Mouse (Mus musculus): Measurements from ENCODE around the gene Ppil6. TPM values are rescaled to one million over a fixed set of nuclear protein-coding genes. Genes with fewer than 3 reads are reported as not detected.

Ppil6 gene
- polyA plus RNA-seq, 1 experiment: not detected

GRCm38 (mm10) chr10:41546396-41547165, 56.3 kb downstream of the Ppil6 start:
- Histone ChIP-seq H3K4me1 (ENCODE audit: control insufficient read depth, insufficient read depth, low read length) (no peaks in the 10 kb centered on the region; the same call in 1 of the 2 replicates), H3K4me3 (ENCODE audit: insufficient read depth, low read depth, low read length) (no peak overlapping the region), H3K27ac (ENCODE audit: insufficient read depth, low read depth, low read length) (no peak overlapping the region)
- TF ChIP-seq POLR2A (IDR thresholded peaks at IDR 0.05; ENCODE audit: insufficient read depth, low read depth, low read length) (no peak), CTCF (IDR thresholded peaks at IDR 0.05; ENCODE audit: insufficient read depth, low read depth, low read length) (no peak)
- WGBS: 72% methylated on average over 13 of the region's 13 CpGs

- H3K4me3 ChIP-seq (ENCODE audit: insufficient read depth, low read depth, low read length): no peak overlapping the region
- H3K27ac ChIP-seq (ENCODE audit: insufficient read depth, low read depth, low read length): no peak overlapping the region
- H3K4me1 ChIP-seq (ENCODE audit: control insufficient read depth, insufficient read depth, low read length): no peaks in the 10 kb centered on the region; the same call in 1 of the 2 replicates
- TF ChIP-seq CTCF (IDR thresholded peaks at IDR 0.05; ENCODE audit: insufficient read depth, low read depth, low read length) (no peak), POLR2A (IDR thresholded peaks at IDR 0.05; ENCODE audit: insufficient read depth, low read depth, low read length) (no peak)
- 86% methylated on average over 7 of the region's 7 CpGs for WGBS
Measured at GRCm38 (mm10) chr10:41550711-41551110, 60.5 kb downstream of the Ppil6 start.

- Histone ChIP-seq H3K27ac (ENCODE audit: insufficient read depth, low read depth, low read length) (no peak overlapping the region), H3K4me1 (ENCODE audit: control insufficient read depth, insufficient read depth, low read length) (no peaks in the 10 kb centered on the region), H3K4me3 (ENCODE audit: insufficient read depth, low read depth, low read length) (no peak overlapping the region)
- WGBS: 77% methylated on average over 3 of the region's 3 CpGs
- TF ChIP-seq POLR2A (IDR thresholded peaks at IDR 0.05; ENCODE audit: insufficient read depth, low read depth, low read length) (no peak), CTCF (IDR thresholded peaks at IDR 0.05; ENCODE audit: insufficient read depth, low read depth, low read length) (no peak)
Measured at GRCm38 (mm10) chr10:41552319-41552718, 62.1 kb downstream of the Ppil6 start.

- no peaks in the 10 kb centered on the region for H3K4me1 ChIP-seq (ENCODE audit: control insufficient read depth, insufficient read depth, low read length)
- H3K4me3 ChIP-seq (ENCODE audit: insufficient read depth, low read depth, low read length): no peak overlapping the region
- TF ChIP-seq CTCF (IDR thresholded peaks at IDR 0.05; ENCODE audit: insufficient read depth, low read depth, low read length) (no peak), POLR2A (IDR thresholded peaks at IDR 0.05; ENCODE audit: insufficient read depth, low read depth, low read length) (no peak)
- no peak overlapping the region for H3K27ac ChIP-seq (ENCODE audit: insufficient read depth, low read depth, low read length)
- WGBS: 51% methylated on average over 14 of the region's 14 CpGs
Measured at GRCm38 (mm10) chr10:41552847-41553589, 62.8 kb downstream of the Ppil6 start.

GRCm38 (mm10) chr10:41553711-41554110, 63.5 kb downstream of the Ppil6 start:
- WGBS: 83% methylated on average over 4 of the region's 4 CpGs

GRCm38 (mm10) chr10:41555081-41555480, 64.8 kb downstream of the Ppil6 start:
- TF ChIP-seq POLR2A (IDR thresholded peaks at IDR 0.05; ENCODE audit: insufficient read depth, low read depth, low read length): no peak
- Histone ChIP-seq H3K4me1 (ENCODE audit: control insufficient read depth, insufficient read depth, low read length) (no peaks in the 10 kb centered on the region), H3K27ac (ENCODE audit: insufficient read depth, low read depth, low read length) (no peak overlapping the region), H3K4me3 (ENCODE audit: insufficient read depth, low read depth, low read length) (no peak overlapping the region)
- WGBS: 86% methylated on average over 3 of the region's 3 CpGs

More at GRCm38 (mm10) chr10:41553711-41554110, 63.5 kb downstream of the Ppil6 start:
- TF ChIP-seq POLR2A (IDR thresholded peaks at IDR 0.05; ENCODE audit: insufficient read depth, low read depth, low read length): no peak
- no peak for TF ChIP-seq CTCF (IDR thresholded peaks at IDR 0.05; ENCODE audit: insufficient read depth, low read depth, low read length)
- Histone ChIP-seq H3K4me3 (ENCODE audit: insufficient read depth, low read depth, low read length) (no peak overlapping the region), H3K4me1 (ENCODE audit: control insufficient read depth, insufficient read depth, low read length) (no peaks in the 10 kb centered on the region), H3K27ac (ENCODE audit: insufficient read depth, low read depth, low read length) (no peak overlapping the region)

GRCm38 (mm10) chr10:41558401-41558800, 68.2 kb downstream of the Ppil6 start:
- no peak for TF ChIP-seq CTCF (IDR thresholded peaks at IDR 0.05; ENCODE audit: insufficient read depth, low read depth, low read length)
- no peak for TF ChIP-seq POLR2A (IDR thresholded peaks at IDR 0.05; ENCODE audit: insufficient read depth, low read depth, low read length)
- Histone ChIP-seq H3K27ac (ENCODE audit: insufficient read depth, low read depth, low read length) (no peak overlapping the region), H3K4me1 (ENCODE audit: control insufficient read depth, insufficient read depth, low read length) (no peaks in the 10 kb centered on the region), H3K4me3 (ENCODE audit: insufficient read depth, low read depth, low read length) (no peak overlapping the region)
- 91% methylated on average over 1 of the region's 1 CpGs for WGBS

- no peak overlapping the region for H3K4me3 ChIP-seq (ENCODE audit: insufficient read depth, low read depth, low read length)
- no peaks in the 10 kb centered on the region for H3K4me1 ChIP-seq (ENCODE audit: control insufficient read depth, insufficient read depth, low read length)
- WGBS: 90% methylated on average over 10 of the region's 10 CpGs
- H3K27ac ChIP-seq (ENCODE audit: insufficient read depth, low read depth, low read length): no peak overlapping the region
- TF ChIP-seq POLR2A (IDR thresholded peaks at IDR 0.05; ENCODE audit: insufficient read depth, low read depth, low read length): no peak
- no peak for TF ChIP-seq CTCF (IDR thresholded peaks at IDR 0.05; ENCODE audit: insufficient read depth, low read depth, low read length)
Measured at GRCm38 (mm10) chr10:41561701-41562395, 71.6 kb downstream of the Ppil6 start.

Other genes with a start within 250 kb of the Ppil6 start
- not detected in 2 replicates for gene Fig4, start 187.2 kb upstream of the Ppil6 start, polyA plus RNA-seq (2012; ENCODE audit: insufficient read depth, insufficient read length, low replicate concordance, missing spikeins)
- gene Ak9, start 186.5 kb upstream of the Ppil6 start, polyA plus RNA-seq (2012; ENCODE audit: insufficient read depth, insufficient read length, low replicate concordance, missing spikeins): not detected in 2 replicates
- gene Zbtb24, start 40.1 kb upstream of the Ppil6 start, polyA plus RNA-seq (2012; ENCODE audit: insufficient read depth, insufficient read length, low replicate concordance, missing spikeins): not detected in 2 replicates
- not detected in 2 replicates for gene Mical1, start 14.1 kb upstream of the Ppil6 start, polyA plus RNA-seq (2012; ENCODE audit: insufficient read depth, insufficient read length, low replicate concordance, missing spikeins)
- not detected in 2 replicates for gene Smpd2, start 70 bp upstream of the Ppil6 start, polyA plus RNA-seq (2012; ENCODE audit: insufficient read depth, insufficient read length, low replicate concordance, missing spikeins)
- 502 TPM in 1 of 2 replicates, not detected in the other for gene Cd164, start 29.0 kb downstream of the Ppil6 start, polyA plus RNA-seq (2012; ENCODE audit: insufficient read depth, insufficient read length, low replicate concordance, missing spikeins)
- gene Ccdc162, start 226.2 kb downstream of the Ppil6 start, polyA plus RNA-seq (2012; ENCODE audit: insufficient read depth, insufficient read length, low replicate concordance, missing spikeins): not detected in 2 replicates

Data from olfactory bulb, adult 2 months (tissue).